Mouse (Mus musculus): ENCODE measurements at regions not wholly inside any gene's neighbourhood (a gene's known extent, or its start where the extent isn't known, plus 50 kb on each side); places are given as distances from the start of the nearest gene placed in this dataset.

DNA sequence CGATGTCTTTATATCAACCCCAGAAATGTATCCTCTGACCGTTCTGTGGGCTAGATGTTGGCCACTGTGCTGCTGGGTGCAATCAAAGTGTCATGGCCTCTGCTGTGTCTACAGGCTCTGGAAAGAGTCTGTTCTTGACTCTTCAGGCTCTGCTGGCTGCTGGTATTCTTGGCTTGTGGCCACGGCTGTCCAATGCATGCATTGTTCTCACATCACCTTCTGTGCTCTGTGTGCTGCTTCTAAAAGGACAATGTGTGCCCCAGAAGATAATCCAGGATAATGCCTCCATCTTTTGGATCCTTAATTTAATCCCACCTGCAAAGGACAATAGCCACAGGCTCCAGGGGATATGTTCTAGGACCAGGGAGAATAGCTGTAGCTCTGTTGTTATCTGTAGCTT, 77.5 kb upstream of the Dapl1 start:
- DNase-seq (ENCODE audit: low spot score) = no peak

DNA sequence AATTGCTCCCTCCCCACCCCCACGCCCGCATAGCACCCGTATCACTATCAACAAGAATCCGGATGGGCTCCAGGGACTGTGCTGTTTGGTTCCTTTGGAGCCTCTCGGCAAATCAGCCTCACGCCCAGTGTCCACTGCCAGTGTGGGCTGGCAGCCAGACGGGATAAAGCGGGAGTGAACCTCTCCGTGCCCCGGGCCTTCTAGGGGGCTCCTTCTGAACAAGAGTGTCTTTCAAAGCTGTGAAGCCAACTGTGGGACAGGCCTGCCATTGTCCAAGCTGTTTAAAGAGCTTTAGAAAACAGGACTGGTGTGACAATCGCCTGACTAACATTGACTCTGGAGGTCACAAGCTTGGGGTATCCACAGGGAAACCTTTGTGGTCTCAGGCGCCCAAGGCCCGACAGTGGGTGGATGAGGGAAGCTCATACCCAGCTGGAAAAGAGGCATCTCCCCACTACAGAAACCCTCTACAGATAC, 76.9 kb upstream of the Dapl1 start:
- no peak for DNase-seq (ENCODE audit: low spot score)

DNA sequence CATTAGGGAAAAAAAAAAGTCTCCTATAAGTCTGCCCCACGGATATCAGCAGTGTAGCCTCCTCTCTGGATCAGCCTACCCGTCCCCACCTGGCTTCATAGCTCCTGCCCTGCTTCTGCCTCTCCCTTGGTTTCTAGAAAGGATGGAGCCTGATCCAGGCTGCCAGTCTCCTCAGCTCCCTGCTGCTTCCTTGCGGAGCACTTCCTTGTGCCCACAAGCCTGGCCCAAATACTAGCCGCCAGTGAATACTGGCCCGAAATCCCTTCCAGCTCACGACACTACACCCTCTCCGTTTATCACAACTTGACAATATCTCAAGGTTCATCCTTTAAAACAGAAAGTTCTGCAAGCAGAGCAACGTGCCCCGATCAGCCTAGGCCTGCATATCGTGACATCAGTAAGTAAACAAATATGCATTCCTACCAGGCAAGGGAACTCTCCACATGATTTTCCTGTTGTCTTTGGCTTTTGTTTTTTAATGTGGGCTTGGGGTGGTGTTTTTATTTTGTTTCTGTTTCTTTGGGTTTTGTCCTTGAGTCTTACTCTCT, 76.3 kb upstream of the Dapl1 start:
- DNase-seq (ENCODE audit: low spot score) = no peak

- DNase-seq (ENCODE audit: low spot score) = no peak
Measured at GRCm38 (mm10) chr2:59414612-59415011, 69.8 kb upstream of the Dapl1 start.

DNA sequence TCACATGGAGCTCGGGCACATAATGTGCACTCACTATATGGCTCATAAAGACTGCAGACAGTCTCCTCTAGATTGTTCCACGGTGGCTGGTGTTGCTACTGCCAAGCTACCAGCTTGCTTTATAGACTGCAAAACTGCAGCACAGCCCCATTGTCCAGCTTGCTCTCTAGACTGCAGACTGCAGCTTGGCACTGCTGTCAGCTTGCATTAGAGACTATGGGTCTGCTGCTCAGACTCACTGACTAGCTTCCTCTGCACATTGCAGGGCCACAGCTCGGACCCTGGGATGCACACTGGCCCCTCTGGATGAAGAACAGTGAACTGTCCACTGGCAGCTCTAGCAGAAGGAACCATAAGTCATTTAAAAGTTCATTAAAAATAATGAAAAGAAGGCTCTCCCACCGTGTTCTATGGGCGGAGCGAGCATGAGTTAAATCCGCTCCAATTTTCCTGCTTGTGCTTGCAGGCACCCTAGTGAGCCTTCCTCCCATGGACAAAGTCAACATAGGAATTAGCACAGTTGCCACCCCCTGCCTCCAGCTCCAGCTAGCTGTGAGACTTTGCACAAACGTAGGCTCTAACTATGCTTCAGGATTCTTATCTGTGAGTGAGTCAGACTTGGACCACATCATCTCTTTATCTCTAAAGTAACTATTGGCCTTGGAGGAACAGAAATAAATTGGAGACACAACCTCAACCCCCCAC, 67.8 kb upstream of the Dapl1 start:
- DNase-seq (ENCODE audit: low spot score) = peak; percentile 68

DNA sequence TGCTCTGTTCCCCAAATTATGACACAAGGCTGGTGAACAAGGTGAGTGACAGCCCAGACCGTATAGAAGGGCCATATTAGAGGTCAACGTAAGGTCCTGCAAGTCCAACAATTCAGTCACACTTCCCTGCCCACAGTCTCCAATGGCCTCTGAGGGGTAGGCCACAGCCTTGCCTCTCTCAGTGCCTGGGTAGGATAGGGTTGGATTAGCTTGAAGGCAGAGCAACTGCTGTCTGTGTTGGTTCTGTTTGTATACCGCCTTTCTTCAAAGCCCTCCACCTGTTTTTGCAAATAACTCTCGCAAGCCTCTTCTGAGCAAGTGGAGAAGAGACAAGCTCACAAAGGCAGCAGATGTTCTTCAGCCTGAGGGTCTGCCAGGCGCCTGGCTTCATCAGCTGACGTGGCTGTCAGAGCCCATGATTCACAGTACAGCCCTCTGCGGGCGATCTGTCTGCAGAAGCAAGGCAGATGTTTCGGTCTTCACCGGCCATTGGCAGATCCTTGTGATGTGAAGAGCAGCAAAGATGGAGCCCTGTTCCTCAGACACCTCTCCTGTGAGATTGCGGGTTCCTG, 67.0 kb upstream of the Dapl1 start:
- DNase-seq (ENCODE audit: low spot score) = peak; percentile 63

GRCm38 (mm10) chr2:59420496-59420895, 64.0 kb upstream of the Dapl1 start:
- DNase-seq (ENCODE audit: low spot score) = no peak

DNA sequence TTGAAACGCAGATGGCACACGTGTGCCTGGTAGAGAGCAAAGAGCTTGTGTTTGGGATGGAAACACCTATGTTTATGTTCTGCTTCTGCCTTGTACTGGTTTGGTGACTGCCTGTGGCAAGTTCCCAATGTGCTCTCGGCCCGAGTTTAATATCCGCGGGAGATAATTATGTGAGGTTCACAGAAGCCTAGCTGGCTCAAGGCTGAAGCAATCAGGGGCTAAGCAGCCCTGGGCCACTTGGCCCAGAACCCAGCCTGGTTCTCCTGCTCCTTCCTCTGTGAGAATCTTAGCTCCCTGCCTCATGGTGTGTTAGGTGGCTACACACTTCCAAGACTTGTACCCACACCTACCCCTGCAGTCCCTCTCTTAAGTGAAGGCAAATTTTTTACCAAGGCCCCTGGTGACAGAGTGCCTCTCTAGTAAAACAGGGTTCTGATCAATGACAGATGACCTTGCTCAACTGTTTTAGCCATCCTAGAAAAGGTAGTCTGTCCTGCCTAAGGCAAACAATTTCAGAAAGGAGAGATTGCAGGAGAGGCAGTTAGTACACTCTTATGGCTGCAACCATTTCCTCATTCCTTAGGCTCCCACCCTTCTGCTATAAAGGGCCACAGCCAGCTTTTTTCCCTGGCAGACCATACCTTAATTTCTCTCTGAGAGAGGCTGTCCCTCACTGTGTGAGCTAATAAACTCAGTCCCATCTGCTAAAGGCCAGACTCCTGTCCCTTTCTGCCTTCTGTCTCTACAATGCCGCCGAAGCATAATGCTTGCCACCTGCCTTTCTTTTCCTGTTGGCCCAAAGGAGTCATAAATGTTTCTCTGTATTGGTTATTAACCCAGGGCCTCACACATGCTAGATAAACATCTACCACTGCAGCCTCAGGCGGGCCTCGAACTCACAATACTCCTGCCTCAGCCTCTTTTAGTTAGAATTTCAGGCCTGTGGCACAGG, 61.9 kb upstream of the Dapl1 start:
- DNase-seq (ENCODE audit: low spot score) = no peak

DNA sequence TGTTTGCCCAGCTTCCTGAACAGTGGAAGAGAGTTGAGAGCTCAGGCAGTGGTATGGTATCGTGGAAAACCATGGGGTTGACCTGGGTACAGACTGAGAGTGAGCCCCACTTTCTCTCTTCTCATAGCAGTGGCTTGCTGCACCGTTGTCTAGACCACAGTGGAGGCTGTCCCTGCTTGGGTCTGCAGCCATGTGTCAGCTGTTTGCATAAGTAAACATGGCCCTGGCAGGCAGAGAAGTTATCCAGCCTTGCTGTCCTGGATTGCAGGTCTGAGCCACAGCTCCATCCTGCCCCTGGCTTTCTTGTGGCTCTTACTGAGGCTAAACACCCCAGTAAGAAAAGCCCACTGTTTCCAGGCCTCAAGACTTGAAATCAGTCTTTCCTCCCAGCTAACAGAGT, 60.2 kb upstream of the Dapl1 start:
- no peak for DNase-seq (ENCODE audit: low spot score)

DNA sequence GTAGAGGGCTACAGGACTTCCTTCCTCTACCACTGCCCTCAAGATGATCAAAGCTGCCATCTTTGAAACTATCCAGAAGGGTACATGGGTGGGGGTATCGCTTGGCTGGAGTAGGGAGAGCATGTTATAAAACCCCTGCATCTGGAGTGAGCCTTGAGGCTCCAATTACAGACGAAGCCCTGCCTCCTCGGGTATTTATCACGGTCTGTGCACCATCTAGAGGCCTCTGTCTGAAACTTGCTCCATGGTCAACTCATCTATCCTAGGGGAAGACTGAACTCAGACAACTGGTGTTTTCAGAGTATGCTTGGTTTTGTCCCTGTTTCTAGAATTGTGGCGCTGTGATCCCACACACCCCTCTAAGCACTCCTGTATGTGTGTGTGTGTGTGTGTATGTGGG, 59.7 kb upstream of the Dapl1 start:
- peak; percentile 70 for DNase-seq (ENCODE audit: low spot score)

GRCm38 (mm10) chr2:59425876-59426275, 58.6 kb upstream of the Dapl1 start:
- no peak for DNase-seq (ENCODE audit: low spot score)

DNA sequence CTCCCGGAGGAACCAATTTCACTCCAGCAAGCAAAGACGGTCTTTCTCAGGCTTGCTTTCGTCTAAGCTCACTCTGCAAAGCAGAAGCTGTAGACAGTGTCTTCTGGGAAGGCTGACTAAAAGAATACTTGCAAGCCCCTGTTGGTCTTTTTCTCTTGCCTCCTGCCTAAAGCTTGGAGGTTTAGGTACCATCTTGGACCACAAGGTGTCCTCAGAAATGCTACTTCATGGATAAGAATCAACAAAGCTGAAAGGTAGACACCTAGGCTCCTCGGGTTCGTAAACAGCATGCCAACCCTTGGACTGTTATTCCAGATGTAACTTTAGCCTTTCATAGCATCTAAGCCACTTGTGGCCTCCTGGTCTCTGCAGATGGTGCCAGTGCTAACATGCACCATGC, 53.0 kb upstream of the Dapl1 start:
- no peak for DNase-seq (ENCODE audit: low spot score)

- no peak for DNase-seq (ENCODE audit: low spot score)
Measured at GRCm38 (mm10) chr2:59431867-59432266, 52.6 kb upstream of the Dapl1 start.

All from retina, embryonic 14.5 days (tissue).